Mouse (Mus musculus) kidney, embryonic 16.5 days (tissue): Measurements from ENCODE around the gene Il31. TPM values are rescaled to one million over a fixed set of nuclear protein-coding genes. Genes with fewer than 3 reads are reported as not detected.

Experiments used
- microRNA-seq: library from miRNA; unstranded; fragments of <30 nt; microRNA quantifications from one replicate; pipeline ENCODE4, GENCODE M21; 2016
- polyA plus RNA-seq: library from polyadenylated mRNA; unstranded; fragments of >200 nt; fragmentation: Nextera tagmentation; extraction: Ambion mirVana; gene quantifications from 2 replicates; pipeline ENCODE4 v1.2.1, GENCODE M21; 2015

Il31 gene
- polyA plus RNA-seq, 1 experiment from 2014 or later = not detected

Small RNA genes within 50 kb of the gene (microRNA-seq; reads per million reads assigned to microRNA genes)
- gene Mir7647 = 1.9 reads per million, percentile 7 among the genes with 10 or more reads in this experiment

Other genes starting within 250 kb of the Il31 start
- 1.5 and 1.7 TPM in 2 replicates for gene Wdr66, start 237.4 kb downstream of the Il31 start, polyA plus RNA-seq
- 40.0 and 47.9 TPM in 2 replicates for gene Bcl7a, start 145.7 kb downstream of the Il31 start, polyA plus RNA-seq
- gene Mlxip, start 94.7 kb downstream of the Il31 start, polyA plus RNA-seq = 17.4 and 21.1 TPM in 2 replicates
- gene Lrrc43, start 184 bp downstream of the Il31 start, polyA plus RNA-seq = not detected in 2 replicates
- gene B3gnt4, start 21.0 kb upstream of the Il31 start, polyA plus RNA-seq = 0.21 and 0.89 TPM in 2 replicates
- 122 and 125 TPM in 2 replicates for gene Diablo, start 34.7 kb upstream of the Il31 start, polyA plus RNA-seq
- gene Gm49027, start 36.0 kb upstream of the Il31 start, polyA plus RNA-seq = 0.61 and 1.3 TPM in 2 replicates
- gene Vps33a, start 83.5 kb upstream of the Il31 start, polyA plus RNA-seq = 30.2 and 33.1 TPM in 2 replicates
- gene Clip1, start 195.1 kb upstream of the Il31 start, polyA plus RNA-seq = 30.1 and 30.5 TPM in 2 replicates
- 69.3 and 78.6 TPM in 2 replicates for gene Zcchc8, start 231.6 kb upstream of the Il31 start, polyA plus RNA-seq